Mouse (Mus musculus) WW6 (cell line): ENCODE measurements around the gene Apoc1.

Experiments used
- DNase-seq: peaks from one replicate; pipeline ENCODE4 v3.0.0-alpha.2; 2013; ENCODE audit warnings: low read depth, low spot score

The Apoc1 gene

GRCm38 (mm10) chr7:19691873-19692865, at the start of gene Apoc1:
TSS of gene Apoc1 (minus strand) at chr7:19692660.
- DNase-seq: no peak

GRCm38 (mm10) chr7:19741329-19742031, 49.0 kb upstream of the Apoc1 start:
- peak; percentile 78 for DNase-seq

GRCm38 (mm10) chr7:19740269-19740668, 47.8 kb upstream of the Apoc1 start:
- no peak for DNase-seq

- DNase-seq: no peak
Observed at GRCm38 (mm10) chr7:19738771-19739170, 46.3 kb upstream of the Apoc1 start.

GRCm38 (mm10) chr7:19736389-19737057, 44.1 kb upstream of the Apoc1 start:
- DNase-seq: no peak

GRCm38 (mm10) chr7:19734178-19734666, 41.8 kb upstream of the Apoc1 start:
- no peak for DNase-seq

GRCm38 (mm10) chr7:19726541-19726940, 34.1 kb upstream of the Apoc1 start:
- no peak for DNase-seq

GRCm38 (mm10) chr7:19724167-19724566, 31.7 kb upstream of the Apoc1 start:
- no peak for DNase-seq

GRCm38 (mm10) chr7:19722754-19723195, 30.3 kb upstream of the Apoc1 start:
- DNase-seq: no peak

- no peak for DNase-seq
Observed at GRCm38 (mm10) chr7:19719200-19719599, 26.7 kb upstream of the Apoc1 start.

- DNase-seq: no peak
Observed at GRCm38 (mm10) chr7:19718297-19718952, 26.0 kb upstream of the Apoc1 start.

- DNase-seq: no peak
Observed at GRCm38 (mm10) chr7:19717346-19717745, 24.9 kb upstream of the Apoc1 start.

GRCm38 (mm10) chr7:19716822-19717221, 24.4 kb upstream of the Apoc1 start:
- DNase-seq: no peak

- no peak for DNase-seq
Observed at GRCm38 (mm10) chr7:19716055-19716682, 23.7 kb upstream of the Apoc1 start.

GRCm38 (mm10) chr7:19715239-19716054, 23.0 kb upstream of the Apoc1 start, which contains the start of gene Tomm40:
TSS of gene Tomm40 (minus strand) at chr7:19715438.
- DNase-seq: peak; percentile 99

GRCm38 (mm10) chr7:19714836-19715235, 22.4 kb upstream of the Apoc1 start:
- no peak for DNase-seq

GRCm38 (mm10) chr7:19713598-19713997, 21.1 kb upstream of the Apoc1 start:
- no peak for DNase-seq

- no peak for DNase-seq
Observed at GRCm38 (mm10) chr7:19713196-19713595, 20.7 kb upstream of the Apoc1 start.

- no peak for DNase-seq
Observed at GRCm38 (mm10) chr7:19712414-19712813, 20.0 kb upstream of the Apoc1 start.

- no peak for DNase-seq
Observed at GRCm38 (mm10) chr7:19710650-19711049, 18.2 kb upstream of the Apoc1 start.
